Mouse (Mus musculus) G1E (cell line): ENCODE results near the gene Galr3.

ENCODE experiments used
- CTCF ChIP-seq: IDR thresholded peaks from 2 replicates; pipeline ENCODE4 v1.5.1; 2012; ENCODE audit warnings: low read depth, low read length, inconsistent platforms, mixed read lengths
- GATA1 ChIP-seq: IDR thresholded peaks from 2 replicates; pipeline ENCODE4 v1.6.1; 2012; ENCODE audit warnings: borderline replicate concordance, low read length, inconsistent platforms, mixed read lengths

DNA sequence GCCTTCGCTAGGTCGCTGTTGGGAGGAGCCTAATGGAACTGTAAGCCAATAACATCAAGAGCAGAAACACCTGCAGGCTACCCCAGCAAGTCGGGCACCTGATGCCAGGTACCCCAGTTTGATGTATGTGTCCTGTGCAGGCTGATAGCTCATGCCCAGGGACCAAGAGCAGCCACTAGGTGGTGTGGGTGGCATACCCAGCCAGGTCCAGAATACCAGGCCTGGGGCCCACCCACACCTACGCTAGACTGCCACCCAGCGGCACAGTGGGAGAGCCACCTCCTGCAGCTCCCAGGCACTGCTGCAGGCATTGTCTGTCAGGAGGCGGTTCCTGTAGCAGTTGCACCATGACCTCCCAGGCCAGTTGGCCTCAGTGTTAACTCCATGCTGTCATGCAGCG is 2.8 kb upstream of the Galr3 start:
- no peak for TF ChIP-seq GATA1
- peak; percentile 74 for TF ChIP-seq CTCF
